Mouse (Mus musculus) kidney, postnatal 0 days (tissue): ENCODE data around the gene Rabgap1. TPM values are rescaled to one million over a fixed set of nuclear protein-coding genes. Genes with fewer than 3 reads are reported as not detected.

Experiments used
- ATAC-seq: fragments of 200-750 bp; cut with Nextera tagmentation; replicated peaks from 2 replicates; pipeline ENCODE4 v1.8.0; 2017; ENCODE audit warnings: low read depth, moderate number of reproducible peaks, moderate TSS enrichment, moderate library complexity; ENCODE audit not compliant: low FRiP score
- DNase-seq: peaks from one replicate; pipeline ENCODE4 v3.0.0-alpha.2; 2016; ENCODE audit warnings: low spot score
- H3K27ac ChIP-seq: fragments of 300-500 bp; sonication (generic); 2 replicates; pipeline ENCODE4 v1.5.1; 2014; ENCODE audit warnings: mild to moderate bottlenecking
- H3K27me3 ChIP-seq: fragments of 300-500 bp; sonication (generic); 2 replicates; pipeline ENCODE4 v1.6.1; 2014; ENCODE audit warnings: low read length, mixed read lengths; ENCODE audit not compliant: insufficient read depth
- H3K36me3 ChIP-seq: fragments of 300-500 bp; sonication (generic); 2 replicates; pipeline ENCODE4 v1.6.1; 2014; ENCODE audit warnings: low read length, mixed read lengths; ENCODE audit not compliant: insufficient read depth
- H3K4me1 ChIP-seq: fragments of 300-500 bp; sonication (generic); replicated peaks from 2 replicates; pipeline ENCODE4 v1.6.1; 2014; ENCODE audit warnings: antibody characterized with exemption, low read length, mixed read lengths; ENCODE audit not compliant: insufficient read depth
- H3K4me2 ChIP-seq: fragments of 300-500 bp; sonication (generic); 2 replicates; pipeline ENCODE4 v1.6.1; 2014; ENCODE audit warnings: mild to moderate bottlenecking, low read length, moderate library complexity, mixed read lengths
- H3K4me3 ChIP-seq: fragments of 300-500 bp; sonication (generic); replicated peaks from 2 replicates; pipeline ENCODE4 v1.5.1; 2014; ENCODE audit warnings: low read depth, low read length
- H3K9ac ChIP-seq: fragments of 300-500 bp; sonication (generic); 2 replicates; pipeline ENCODE4 v1.6.1; 2014; ENCODE audit warnings: low read depth, low read length
- H3K9me3 ChIP-seq: fragments of 300-500 bp; sonication (generic); replicated peaks from 2 replicates; pipeline ENCODE4 v1.6.1; 2016; ENCODE audit warnings: low read length, inconsistent platforms, mixed read lengths
- CTCF ChIP-seq: IDR thresholded peaks from 2 replicates; pipeline ENCODE4 v1.5.1; 2016; ENCODE audit warnings: antibody characterized with exemption, low read depth, mild to moderate bottlenecking, moderate library complexity
- WGBS: fragments of 180-500 bp; shearing (Covaris S2); extraction: QIAGEN DNeasy Blood & Tissue Kit; methylation state at CpG from one replicate; pipeline ENCODE4 v1.1.7; 2014; 5-methylcytosine and 5-hydroxymethylcytosine counted together
- polyA plus RNA-seq: library from polyadenylated mRNA; unstranded; fragments of >200 nt; fragmentation: Nextera tagmentation; extraction: Ambion mirVana; gene quantifications from 2 replicates; pipeline ENCODE4 v1.2.1, GENCODE M21; 2015

Rabgap1 gene
- polyA plus RNA-seq, 1 experiment from 2014 or later: 28.3 TPM

DNA sequence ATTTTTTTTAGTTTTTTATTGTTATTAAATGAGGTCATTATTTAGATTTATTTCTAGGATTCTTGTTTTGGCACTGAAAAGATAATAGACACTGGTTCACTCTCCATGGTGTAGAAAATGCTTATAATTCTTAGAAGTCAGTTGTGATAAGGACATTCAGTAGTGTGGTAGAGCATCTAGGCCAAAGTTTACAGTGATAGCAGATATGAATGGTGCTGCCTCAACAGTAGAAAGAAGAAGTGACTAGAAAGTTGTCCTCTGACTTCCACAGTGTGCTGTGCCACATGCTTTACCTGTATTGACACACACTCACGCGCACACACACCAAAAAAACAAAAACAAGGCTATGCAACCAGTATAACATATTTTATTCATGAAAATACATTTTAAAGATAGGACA lies 86.3 kb downstream of the Rabgap1 start:
- DNase-seq: no peak
- WGBS: 91% methylated on average over 2 of the region's 2 CpGs

GRCm38 (mm10) chr2:37530766-37531165 lies 87.7 kb downstream of the Rabgap1 start:
- Histone ChIP-seq H3K9ac (no peak overlapping the region), H3K27ac (no peak overlapping the region), H3K36me3 (0 out of 2 replicates have a peak, but pooled peaks cover 11% of the 10 kb centered on the region), H3K4me1 (no peaks in the 10 kb centered on the region), H3K4me3 (no peak overlapping the region), H3K27me3 (no peaks in the 10 kb centered on the region), H3K9me3 (no peaks in the 10 kb centered on the region), H3K4me2 (no peak overlapping the region)
- TF ChIP-seq CTCF: no peak
- no peak for DNase-seq
- WGBS: 90% methylated on average over 1 of the region's 1 CpGs
- ATAC-seq: no peak

More for the DNA sequence above, 86.3 kb downstream of the Rabgap1 start:
- Histone ChIP-seq H3K27me3 (no peaks in the 10 kb centered on the region), H3K36me3 (0 out of 2 replicates have a peak, but pooled peaks cover 4% of the 10 kb centered on the region), H3K4me2 (no peak overlapping the region), H3K4me1 (no peaks in the 10 kb centered on the region), H3K9ac (no peak overlapping the region), H3K4me3 (no peak overlapping the region), H3K9me3 (no peaks in the 10 kb centered on the region), H3K27ac (no peak overlapping the region)
- TF ChIP-seq CTCF: no peak
- ATAC-seq: no peak

DNA sequence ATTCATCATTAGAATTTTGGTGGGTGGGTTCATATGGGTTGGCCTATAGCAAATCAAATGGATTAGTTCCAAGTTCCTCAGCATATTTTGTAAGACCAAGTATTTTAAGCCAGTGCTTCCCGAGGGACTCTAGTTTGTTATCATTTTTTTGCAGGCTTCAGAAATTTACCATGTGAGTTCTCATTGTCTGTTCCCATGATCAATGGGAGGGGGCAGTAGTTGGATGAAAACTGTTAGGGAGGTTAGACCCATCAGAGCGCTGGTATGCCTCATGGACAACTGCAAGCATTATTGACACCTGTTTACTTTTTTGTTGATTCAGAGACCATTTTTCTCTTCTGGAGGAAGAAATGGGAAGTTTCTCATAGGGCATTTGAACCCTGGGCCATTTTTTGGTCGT lies 88.6 kb downstream of the Rabgap1 start:
- Histone ChIP-seq H3K4me3 (no peak overlapping the region), H3K27ac (no peak overlapping the region), H3K9ac (no peak overlapping the region), H3K27me3 (no peaks in the 10 kb centered on the region), H3K36me3 (0 out of 2 replicates have a peak, but pooled peaks cover 11% of the 10 kb centered on the region), H3K9me3 (no peaks in the 10 kb centered on the region), H3K4me1 (no peaks in the 10 kb centered on the region), H3K4me2 (no peak overlapping the region)
- no peak for DNase-seq
- no peak for ATAC-seq
- WGBS: 81% methylated on average over 3 of the region's 3 CpGs
- no peak for TF ChIP-seq CTCF

GRCm38 (mm10) chr2:37549346-37550012 lies 106.4 kb downstream of the Rabgap1 start:
- WGBS: 84% methylated on average over 1 of the region's 1 CpGs
- Histone ChIP-seq H3K9me3 (no peaks in the 10 kb centered on the region), H3K4me2 (no peak overlapping the region), H3K4me3 (no peak overlapping the region), H3K27ac (no peak overlapping the region), H3K27me3 (no peaks in the 10 kb centered on the region), H3K36me3 (peaks cover 37% of the 10 kb centered on the region; the same call in 1 of the 2 replicates), H3K4me1 (no peaks in the 10 kb centered on the region), H3K9ac (no peak overlapping the region)
- ATAC-seq (no peak), DNase-seq (no peak)
- no peak for TF ChIP-seq CTCF

DNA sequence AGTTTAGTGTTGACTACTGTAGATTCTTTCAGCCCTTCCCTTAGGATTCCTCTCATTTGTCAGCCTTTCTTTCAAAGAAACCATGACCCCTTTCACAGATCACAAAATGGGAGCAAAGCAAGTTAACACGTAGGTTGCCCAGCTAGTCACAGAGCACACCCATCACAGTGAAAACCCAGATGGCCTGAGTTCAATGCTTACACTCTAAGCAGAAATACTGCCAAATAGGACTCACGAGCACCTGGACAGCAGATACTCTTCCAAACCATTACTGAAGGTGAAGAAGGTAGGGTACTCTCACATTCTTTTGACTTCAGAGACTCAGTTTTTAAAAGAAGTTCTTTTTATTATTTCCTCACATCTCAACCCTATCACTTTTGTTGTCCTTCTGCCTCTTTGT lies 113.3 kb downstream of the Rabgap1 start:
- H3K9me3 ChIP-seq: no peaks in the 10 kb centered on the region
- no peak overlapping the region for H3K27ac ChIP-seq
- no peak for TF ChIP-seq CTCF
- no peak overlapping the region for H3K4me3 ChIP-seq
- ATAC-seq: no peak
- no peak overlapping the region for H3K4me2 ChIP-seq
- peaks cover 66% of the 10 kb centered on the region for H3K36me3 ChIP-seq
- DNase-seq: no peak
- H3K4me1 ChIP-seq: no peaks in the 10 kb centered on the region
- no peak overlapping the region for H3K9ac ChIP-seq
- WGBS: 53% methylated on average over 2 of the region's 2 CpGs
- H3K27me3 ChIP-seq: no peaks in the 10 kb centered on the region

DNA sequence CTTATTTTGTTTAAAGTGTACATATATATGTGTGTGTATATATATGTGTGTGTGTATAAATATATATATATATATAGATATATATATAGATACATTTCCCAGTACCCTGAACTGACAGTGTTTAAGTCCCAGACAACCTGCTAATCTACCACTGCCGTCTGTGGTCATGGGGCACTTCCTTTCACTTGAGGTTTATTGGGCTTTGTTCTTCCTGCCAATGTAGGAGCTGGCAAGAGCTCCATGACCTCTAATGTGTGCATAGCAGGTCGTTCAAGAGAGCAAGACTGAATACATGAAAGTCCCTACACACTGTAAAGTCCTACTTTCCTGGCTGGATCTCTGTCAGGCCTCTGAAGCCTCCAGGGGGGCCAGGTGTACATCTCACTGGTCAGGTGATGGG lies 122.5 kb downstream of the Rabgap1 start:
- WGBS: 54% methylated on average over 2 of the region's 2 CpGs
- no peak for DNase-seq

More for the DNA sequence above, 122.5 kb downstream of the Rabgap1 start:
- H3K4me2 ChIP-seq: no peak overlapping the region
- H3K9ac ChIP-seq: no peak overlapping the region
- no peaks in the 10 kb centered on the region for H3K9me3 ChIP-seq
- ATAC-seq: no peak
- no peak overlapping the region for H3K27ac ChIP-seq
- H3K36me3 ChIP-seq: peaks cover 50% of the 10 kb centered on the region
- no peaks in the 10 kb centered on the region for H3K4me1 ChIP-seq
- TF ChIP-seq CTCF: no peak
- no peak overlapping the region for H3K4me3 ChIP-seq
- no peaks in the 10 kb centered on the region for H3K27me3 ChIP-seq
